Mouse (Mus musculus) bone marrow macrophage, adult 2 months (primary cell): ENCODE measurements around the gene Sec1.

Source experiments
- CTCF ChIP-seq: IDR thresholded peaks from 2 replicates; pipeline ENCODE4 v1.5.1; 2012; ENCODE audit warnings: low read depth, mild to moderate bottlenecking, low read length, moderate library complexity
- POLR2A ChIP-seq: IDR thresholded peaks from 2 replicates; pipeline ENCODE4 v1.6.1; 2012; ENCODE audit warnings: mild to moderate bottlenecking, low read depth, low read length, borderline replicate concordance

DNA sequence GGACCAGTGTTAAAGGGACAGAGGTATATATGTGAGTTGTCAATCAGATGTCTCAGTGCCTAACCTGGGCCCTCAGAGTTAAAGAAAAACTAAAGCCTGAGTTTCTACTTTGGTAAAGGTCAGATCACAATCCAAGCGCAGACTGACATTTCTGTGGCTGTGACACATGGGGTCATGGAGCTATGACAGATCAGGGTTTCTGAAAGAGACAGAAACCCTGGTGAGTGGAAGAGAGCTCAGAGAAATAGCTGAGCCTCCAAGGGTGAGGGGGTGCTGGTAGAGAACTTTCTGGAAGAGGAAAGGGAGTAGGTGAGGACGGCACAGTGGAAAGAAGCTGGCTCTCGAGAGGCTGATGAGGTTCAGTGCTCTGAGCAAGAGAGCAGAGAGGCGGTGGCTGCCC is 47.5 kb downstream of the Sec1 start:
- no peak for TF ChIP-seq CTCF
- no peak for TF ChIP-seq POLR2A
